Mouse (Mus musculus) forebrain, embryonic 12.5 days (tissue): ENCODE results near the gene Tbcel. TPM values are rescaled to one million over a fixed set of nuclear protein-coding genes. Genes with fewer than 3 reads are reported as not detected.

ENCODE experiments used
- ATAC-seq: fragments of 200-750 bp; cut with Nextera tagmentation; 2 replicates; pipeline ENCODE4 v1.8.0; 2017; ENCODE audit warnings: moderate TSS enrichment; ENCODE audit not compliant: low FRiP score
- H3K27ac ChIP-seq: fragments of 300-500 bp; sonication (generic); 2 replicates; pipeline ENCODE4 v1.5.1; 2016; ENCODE audit warnings: mild to moderate bottlenecking
- H3K27me3 ChIP-seq: fragments of 300-500 bp; sonication (generic); 2 replicates; pipeline ENCODE4 v1.6.1; 2016; ENCODE audit warnings: mild to moderate bottlenecking
- H3K36me3 ChIP-seq: fragments of 300-500 bp; sonication (generic); replicated peaks from 2 replicates; pipeline ENCODE4 v1.6.1; 2016; ENCODE audit warnings: mild to moderate bottlenecking
- H3K4me1 ChIP-seq: fragments of 300-500 bp; sonication (generic); 2 replicates; pipeline ENCODE4 v1.6.1; 2016
- H3K4me2 ChIP-seq: fragments of 300-500 bp; sonication (generic); 2 replicates; pipeline ENCODE4 v1.6.1; 2016; ENCODE audit warnings: mild to moderate bottlenecking, moderate library complexity
- H3K4me3 ChIP-seq: fragments of 300-500 bp; sonication (generic); replicated peaks from 2 replicates; pipeline ENCODE4 v1.5.1; 2016; ENCODE audit warnings: mild to moderate bottlenecking
- H3K9ac ChIP-seq: fragments of 300-500 bp; sonication (generic); 2 replicates; pipeline ENCODE4 v1.6.1; 2016; ENCODE audit warnings: mild to moderate bottlenecking
- H3K9me3 ChIP-seq: fragments of 300-500 bp; sonication (generic); 2 replicates; pipeline ENCODE4 v1.6.1; 2016
- WGBS: fragments of 180-500 bp; shearing (Covaris S2); methylation state at CpG from one replicate; pipeline ENCODE4 v1.1.7; 2016; 5-methylcytosine and 5-hydroxymethylcytosine counted together
- microRNA-seq: library from miRNA; unstranded; fragments of <30 nt; microRNA quantifications from one replicate; pipeline ENCODE4, GENCODE M21; 2017
- polyA plus RNA-seq: library from polyadenylated mRNA; unstranded; fragments of >200 nt; fragmentation: Nextera tagmentation; extraction: Ambion mirVana; gene quantifications from 2 replicates; pipeline ENCODE4 v1.2.1, GENCODE M21; 2016

Tbcel gene
- polyA plus RNA-seq, 1 experiment from 2014 or later: 6.1 TPM

DNA sequence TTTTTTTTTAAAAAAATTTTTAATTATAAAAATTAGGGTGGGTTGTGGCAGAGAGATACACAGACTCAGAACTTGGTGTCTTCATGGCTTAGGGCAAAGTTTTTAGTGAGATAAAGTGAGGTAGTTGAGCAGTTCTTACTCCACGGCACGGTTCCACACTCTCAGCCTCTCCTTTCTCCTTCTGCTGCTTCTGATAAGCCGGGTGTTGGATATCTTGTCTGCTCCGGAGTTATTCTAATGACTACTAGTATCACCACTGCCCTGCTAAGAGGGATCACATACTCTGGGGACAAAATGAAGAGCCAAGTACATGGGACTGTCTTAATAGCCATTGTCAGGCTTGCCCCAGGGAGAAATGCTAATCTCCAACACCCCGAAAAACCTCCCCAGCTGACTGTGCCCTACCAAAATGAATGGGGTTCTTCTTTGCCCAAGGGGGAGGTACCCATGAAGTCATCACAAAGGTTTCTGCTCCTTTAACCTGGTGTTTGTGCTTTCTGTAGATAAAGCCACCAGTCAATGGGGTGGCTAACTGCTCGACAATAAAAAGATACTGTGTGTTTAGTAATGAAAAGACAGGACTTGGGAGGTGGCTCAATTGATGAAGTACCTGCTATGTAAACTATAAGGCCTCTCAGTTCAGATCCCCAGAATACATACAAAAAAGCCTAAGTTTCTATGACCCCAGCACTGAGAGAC lies 135.8 kb downstream of the Tbcel start:
- no peak overlapping the region for H3K27ac ChIP-seq
- no peak for ATAC-seq
- 96% methylated on average over 6 of the region's 6 CpGs for WGBS

More for the DNA sequence above, 135.8 kb downstream of the Tbcel start:
- H3K36me3 ChIP-seq: no peaks in the 10 kb centered on the region
- no peak overlapping the region for H3K9ac ChIP-seq
- H3K4me2 ChIP-seq: no peak overlapping the region
- 0 out of 2 replicates have a peak, but pooled peaks cover 7% of the 10 kb centered on the region for H3K27me3 ChIP-seq
- H3K9me3 ChIP-seq: no peaks in the 10 kb centered on the region
- no peaks in the 10 kb centered on the region for H3K4me1 ChIP-seq
- no peak overlapping the region for H3K4me3 ChIP-seq

Small RNAs within 50 kb of the gene (microRNA-seq; reads per million reads assigned to microRNA genes)
- gene Gm44311: not detected

Other genes with a start within 250 kb of the Tbcel start
- 64.8 and 65.9 TPM in 2 replicates for gene Sc5d, start 243.6 kb downstream of the Tbcel start, polyA plus RNA-seq
- gene Tecta, start 107.9 kb downstream of the Tbcel start, polyA plus RNA-seq: 0.18 TPM in 2 replicates